Mouse (Mus musculus): Measurements from ENCODE around the gene Rgl2.
A peak's percentile ranks its signal among the peaks of the same experiment; 100 is the strongest.

Rgl2 gene

DNA sequence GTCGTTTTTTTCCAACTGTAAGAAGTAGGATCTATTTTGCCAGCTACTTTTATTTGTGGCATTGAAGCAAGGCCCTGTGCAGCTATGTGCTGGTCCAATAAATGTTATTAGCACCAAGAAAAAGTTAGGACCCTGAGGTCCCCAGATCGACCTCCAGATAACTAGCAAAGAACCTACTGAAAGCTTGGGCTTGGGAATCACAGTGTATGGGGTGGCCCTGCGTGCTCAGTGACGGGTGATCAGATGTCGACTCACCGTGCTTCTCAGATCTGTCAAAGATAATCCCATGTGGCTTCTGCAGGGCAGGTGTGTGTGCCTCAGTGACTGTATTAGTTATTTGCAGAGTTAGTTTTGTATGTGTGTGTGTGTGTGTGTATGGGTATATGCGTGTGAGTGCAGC, 8.0 kb upstream of the Rgl2 start:
- no peak for DNase-seq (ENCODE audit: low read depth, low spot score)

- DNase-seq (ENCODE audit: low read depth, low spot score): no peak
Observed at GRCm38 (mm10) chr17:33924577-33925283, 4.6 kb upstream of the Rgl2 start.

- no peak for DNase-seq (ENCODE audit: low read depth, low spot score)
Observed at GRCm38 (mm10) chr17:33925406-33926116, 3.8 kb upstream of the Rgl2 start.

GRCm38 (mm10) chr17:33926207-33926932, 3.0 kb upstream of the Rgl2 start:
- no peak for DNase-seq (ENCODE audit: low read depth, low spot score)

- DNase-seq (ENCODE audit: low read depth, low spot score): no peak
Observed at GRCm38 (mm10) chr17:33928251-33928947, 944 bp upstream of the Rgl2 start.

DNA sequence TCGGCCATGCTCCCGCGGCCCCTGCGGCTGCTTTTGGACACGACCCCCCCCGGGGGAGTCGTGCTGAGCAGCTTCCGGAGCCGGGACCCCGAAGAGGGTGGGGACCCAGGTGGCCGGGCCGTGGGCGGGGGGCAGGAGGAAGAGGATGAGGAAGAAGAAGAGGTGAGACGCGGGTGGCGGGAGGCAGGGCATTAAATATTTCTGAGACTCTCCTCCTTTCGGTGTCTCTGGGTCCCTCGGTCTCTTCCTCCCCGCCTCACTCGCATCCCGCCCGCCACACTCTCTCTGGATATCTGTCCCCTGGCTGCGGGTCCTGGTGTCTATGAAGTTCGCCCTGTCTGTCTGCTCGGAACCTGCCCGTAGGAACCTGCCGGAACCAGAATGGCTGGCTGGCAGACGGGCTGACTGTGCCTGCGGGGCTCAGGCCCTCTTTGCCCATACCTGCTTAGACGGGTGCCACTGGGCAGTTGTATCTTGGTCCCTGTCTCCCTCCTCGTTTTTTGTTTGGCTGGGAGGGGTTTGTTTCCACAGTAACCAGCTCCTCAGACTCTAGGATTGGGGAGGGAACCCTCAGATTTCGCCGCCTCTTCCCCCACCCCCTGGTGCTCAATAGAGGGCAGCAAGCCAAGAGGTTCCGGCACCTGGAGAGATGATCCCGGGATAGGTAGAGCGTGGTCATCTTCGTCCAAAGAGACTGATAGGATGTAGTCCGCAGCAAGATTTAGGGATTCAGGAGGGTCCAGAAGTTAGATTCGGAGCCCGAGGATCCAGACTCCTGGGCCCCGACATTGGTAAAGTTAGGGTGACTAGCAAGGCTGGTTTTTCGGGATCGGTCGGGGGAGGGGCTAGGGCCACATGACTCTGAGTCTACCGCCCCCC, 1.2 kb downstream of the Rgl2 start:
- DNase-seq (ENCODE audit: low read depth, low spot score): no peak

- no peak for DNase-seq (ENCODE audit: low read depth, low spot score)
Observed at GRCm38 (mm10) chr17:33931159-33931866, 2.0 kb downstream of the Rgl2 start.

DNA sequence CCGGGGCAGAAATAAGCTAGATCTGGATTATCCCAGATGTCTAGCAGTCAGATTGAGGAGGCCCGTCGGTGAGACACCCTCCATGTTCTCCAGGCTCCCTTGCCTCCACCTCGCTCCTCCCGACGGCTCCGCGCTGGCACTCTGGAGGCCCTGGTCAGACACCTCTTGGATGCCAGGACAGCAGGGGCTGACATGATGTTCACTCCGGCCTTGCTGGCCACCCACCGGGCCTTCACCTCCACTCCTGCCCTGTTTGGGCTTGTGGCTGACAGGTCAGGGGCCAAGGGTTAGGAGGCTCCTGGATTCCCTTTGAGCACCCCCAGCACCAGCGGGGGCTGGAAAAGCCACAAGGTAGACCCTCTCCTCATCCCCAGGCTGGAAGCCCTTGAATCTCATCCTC, 2.6 kb downstream of the Rgl2 start:
- no peak for DNase-seq (ENCODE audit: low read depth, low spot score)

- no peak for DNase-seq (ENCODE audit: low read depth, low spot score)
Observed at GRCm38 (mm10) chr17:33932448-33932847, 3.1 kb downstream of the Rgl2 start.

- no peak for DNase-seq (ENCODE audit: low read depth, low spot score)
Observed at GRCm38 (mm10) chr17:33932970-33933369, 3.6 kb downstream of the Rgl2 start.

GRCm38 (mm10) chr17:33935422-33936055, 6.2 kb downstream of the Rgl2 start:
- DNase-seq (ENCODE audit: low read depth, low spot score): no peak

- no peak for DNase-seq (ENCODE audit: low read depth, low spot score)
Observed at GRCm38 (mm10) chr17:33936993-33937392, 7.7 kb downstream of the Rgl2 start.

DNA sequence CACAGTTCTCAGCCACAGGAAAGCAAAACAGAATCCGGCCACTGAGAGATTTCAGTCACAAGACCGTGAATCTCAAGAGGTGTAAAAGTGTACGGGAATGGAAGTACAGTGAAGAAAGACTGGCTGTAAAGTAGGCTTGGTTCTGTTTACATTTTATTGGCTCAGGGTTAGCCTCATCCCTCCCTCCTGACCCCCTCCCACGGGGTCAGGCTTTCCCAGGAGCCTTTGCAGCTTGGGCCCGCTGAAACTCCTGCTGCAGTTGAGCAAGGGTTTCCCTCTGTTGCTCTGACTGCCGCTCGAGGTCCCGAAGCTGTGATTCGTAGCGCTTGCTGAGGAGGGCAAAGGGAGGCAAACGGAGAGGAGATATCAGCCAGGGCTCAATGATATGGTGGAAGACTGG, 9.4 kb downstream of the Rgl2 start:
- no peak for DNase-seq (ENCODE audit: low read depth, low spot score)

DNA sequence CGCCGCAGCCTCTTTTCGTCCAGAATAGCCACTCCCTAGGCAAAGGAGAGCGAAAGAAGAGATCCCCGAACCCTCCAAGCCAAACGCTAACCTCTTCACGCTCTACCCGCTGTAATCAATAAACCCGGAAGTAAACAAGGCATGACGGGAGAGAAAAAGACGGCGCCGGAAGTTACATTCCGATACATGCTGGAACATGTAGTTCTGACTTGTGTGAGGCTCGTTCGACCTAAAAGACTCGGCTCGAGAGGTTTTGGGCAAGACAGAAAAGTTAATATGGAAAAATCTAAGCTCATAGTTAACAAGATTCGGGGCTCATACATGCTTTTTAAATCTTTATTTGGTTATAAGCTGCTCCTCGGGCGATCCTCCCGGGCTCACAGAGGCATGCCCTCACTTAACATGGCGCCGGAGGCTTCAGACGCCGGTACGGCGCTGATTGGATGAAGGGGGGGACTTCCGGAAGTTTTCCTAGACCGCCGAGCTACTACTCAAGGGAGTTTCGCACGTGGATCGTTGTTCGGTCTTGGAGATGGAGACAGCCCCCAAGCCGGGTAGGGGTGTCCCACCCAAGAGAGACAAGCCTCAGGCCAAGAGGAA, 11.0 kb downstream of the Rgl2 start, which contains the start of the genes Pfdn6 and Wdr46:
Gene Pfdn6 (minus strand): TSS at position 138 of the 600 bp plus-strand sequence.
Gene Wdr46 (plus strand): TSS at position 455 of the 600 bp plus-strand sequence.
- peak; percentile 96 for DNase-seq (ENCODE audit: low read depth, low spot score)

- DNase-seq (ENCODE audit: low read depth, low spot score): no peak
Observed at GRCm38 (mm10) chr17:33940981-33941380, 11.6 kb downstream of the Rgl2 start.

GRCm38 (mm10) chr17:33941381-33941780, 12.0 kb downstream of the Rgl2 start:
- DNase-seq (ENCODE audit: low read depth, low spot score): no peak

DNA sequence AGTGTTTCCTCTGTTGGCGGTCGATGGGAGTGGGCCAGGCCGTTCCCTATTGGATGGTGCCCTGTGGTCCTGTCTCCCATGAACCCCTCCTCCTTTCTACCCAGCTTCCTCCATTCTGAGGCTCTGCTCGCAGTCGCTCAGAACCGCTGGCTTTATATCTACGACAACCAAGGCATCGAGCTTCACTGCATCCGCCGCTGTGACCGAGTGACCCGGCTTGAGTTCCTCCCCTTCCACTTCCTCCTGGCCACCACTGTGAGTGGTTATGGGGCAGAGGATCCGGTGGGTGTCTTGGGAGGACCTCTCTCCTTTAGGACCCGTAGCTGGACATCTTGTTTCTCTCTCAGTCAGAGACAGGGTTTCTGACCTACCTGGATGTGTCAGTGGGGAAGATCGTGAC, 14.1 kb downstream of the Rgl2 start:
- DNase-seq (ENCODE audit: low read depth, low spot score): no peak

- DNase-seq (ENCODE audit: low read depth, low spot score): peak; percentile 38
Observed at GRCm38 (mm10) chr17:33947430-33948089, 18.2 kb downstream of the Rgl2 start.
